Mouse (Mus musculus): ENCODE measurements around the gene Mat2a. TPM values are rescaled to one million over a fixed set of nuclear protein-coding genes. Genes with fewer than 3 reads are reported as not detected.
A peak's percentile ranks its signal among the peaks of the same experiment; 100 is the strongest.

The Mat2a gene
- polyA plus RNA-seq, 2 experiments, result 99.9 to 159 TPM

DNA sequence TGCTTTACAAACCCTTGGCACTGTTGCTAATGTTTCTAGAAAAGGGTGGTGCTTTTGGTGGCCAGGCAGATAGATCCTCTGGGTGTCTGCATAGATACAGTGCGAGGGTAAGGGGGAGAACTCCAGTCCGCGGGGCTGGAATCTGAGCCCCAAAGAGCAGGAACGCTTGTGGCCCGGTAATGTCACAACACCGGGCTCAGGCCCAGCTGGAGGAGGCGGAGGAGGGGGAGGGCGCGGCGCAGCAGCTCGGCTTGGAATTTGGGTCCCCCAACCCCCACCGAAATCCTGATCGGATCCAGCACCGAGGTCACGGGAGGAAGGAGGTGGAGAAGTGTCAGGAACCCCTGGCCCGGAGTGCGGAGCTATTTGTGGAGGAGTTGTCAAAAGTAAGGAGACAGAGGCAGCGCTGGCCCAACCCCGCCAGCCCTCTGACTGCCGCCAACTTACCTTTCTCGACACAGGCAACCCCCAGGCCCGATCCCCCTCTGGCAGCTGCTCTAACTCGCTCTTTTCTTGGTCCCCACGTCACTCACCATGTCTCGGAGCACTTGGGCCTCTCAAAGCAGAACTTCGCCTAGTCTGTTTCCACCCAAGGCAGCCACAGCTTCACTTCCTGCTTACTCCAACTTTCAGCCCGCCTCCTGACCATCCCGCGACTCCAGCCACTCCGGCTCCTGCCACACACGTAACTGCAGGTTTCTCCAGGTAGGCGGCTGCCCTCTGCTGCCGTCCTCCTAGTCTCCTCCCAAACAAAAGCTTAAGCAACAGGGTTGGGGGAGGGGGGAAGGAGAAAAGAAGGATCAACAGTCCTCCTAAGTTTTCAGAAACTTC, 49.2 kb downstream of the Mat2a start, which contains the start of gene Vamp8:
Vamp8 (minus strand) TSS at position 763 of the 831 bp plus-strand sequence.
- no peaks in the 10 kb centered on the region for H3K27me3 ChIP-seq (ENCODE audit: control insufficient read depth, insufficient read depth, low read length)
- TF ChIP-seq EP300 (IDR thresholded peaks at IDR 0.05; ENCODE audit: low read depth) (no peak), CTCF (IDR thresholded peaks at IDR 0.05; ENCODE audit: low read depth) (peak; percentile 66)
- peak within 1 kb of the TSS; percentile 79 for H3K4me2 ChIP-seq (ENCODE audit: low read depth)
- H3K9ac ChIP-seq (replicated peaks), result peak within 1 kb of the TSS; percentile 99
- under 1% methylated on average over 33 of the region's 33 CpGs for WGBS (ENCODE audit: insufficient replicate concordance)
- DNase-seq (ENCODE audit: low read depth in 3 of 3, low spot score in 3 of 3), result peak in 2 of 3 experiments; percentile 58 to 72
- peak within 1 kb of the TSS; percentile 91 to 97 for H3K4me3 ChIP-seq (ENCODE audit: insufficient read depth in 1 of 2, low read depth in 2 of 2, low read length in 2 of 2)
- H3K9me3 ChIP-seq (ENCODE audit: control insufficient read depth, low read length), result no peaks in the 10 kb centered on the region
- H3K4me1 ChIP-seq (replicated peaks; ENCODE audit: control insufficient read depth in 2 of 2, insufficient read depth in 2 of 2, low read length in 1 of 2), result peaks cover 36 to 48% of the 10 kb centered on the region in 2 experiments
- peak; percentile 49 for ATAC-seq (ENCODE audit: insufficient read depth)
- peak within 1 kb of the TSS; percentile 99 for H3K27ac ChIP-seq
- H3K36me3 ChIP-seq (replicated peaks; ENCODE audit: control insufficient read depth, insufficient read depth, low read depth), result peaks cover 26% of the 10 kb centered on the region

DNA sequence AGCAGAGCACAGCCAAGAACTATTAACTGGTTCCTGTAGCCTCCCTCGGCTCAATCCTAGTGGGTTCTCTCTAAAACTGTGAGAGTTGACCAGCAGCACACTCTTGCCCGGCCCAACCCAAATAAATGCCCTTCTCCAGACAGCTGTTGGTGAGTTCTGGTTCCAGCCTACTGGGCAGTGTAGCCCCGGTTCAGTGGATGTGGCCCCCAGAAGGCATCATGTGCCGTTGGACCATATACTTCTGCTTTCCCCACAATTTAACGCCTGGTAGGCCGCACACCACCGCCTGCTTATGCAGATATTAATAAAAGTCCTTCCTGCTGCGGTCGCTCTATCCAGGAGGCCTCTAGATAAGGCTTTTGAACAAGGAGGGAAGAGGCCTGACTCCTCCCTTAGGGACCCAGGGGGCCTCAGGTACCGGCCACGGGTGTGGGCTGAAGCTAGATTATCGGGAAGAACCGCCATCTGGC, 49.9 kb downstream of the Mat2a start:
- peak overlapping the region; percentile 99 for H3K9ac ChIP-seq (replicated peaks)
- DNase-seq (ENCODE audit: low read depth in 3 of 3, low spot score in 3 of 3) (peak; percentile 88 to 90 (median 89)), ATAC-seq (ENCODE audit: insufficient read depth) (peak; percentile 90)
- H3K27ac ChIP-seq, result peak overlapping the region; percentile 99
- H3K27me3 ChIP-seq (ENCODE audit: control insufficient read depth, insufficient read depth, low read length), result no peaks in the 10 kb centered on the region
- H3K9me3 ChIP-seq (ENCODE audit: control insufficient read depth, low read length), result no peaks in the 10 kb centered on the region
- H3K4me3 ChIP-seq (ENCODE audit: insufficient read depth in 1 of 2, low read depth in 2 of 2, low read length in 2 of 2), result peak overlapping the region; percentile 91 to 97
- peak; percentile 16 for TF ChIP-seq CTCF (IDR thresholded peaks at IDR 0.05; ENCODE audit: low read depth)
- TF ChIP-seq EP300 (IDR thresholded peaks at IDR 0.05; ENCODE audit: low read depth), result peak; percentile 94
- H3K36me3 ChIP-seq (replicated peaks; ENCODE audit: control insufficient read depth, insufficient read depth, low read depth), result peaks cover 33% of the 10 kb centered on the region
- WGBS (ENCODE audit: insufficient replicate concordance), result 2% methylated on average over 13 of the region's 13 CpGs
- peak overlapping the region; percentile 79 for H3K4me2 ChIP-seq (ENCODE audit: low read depth)
- H3K4me1 ChIP-seq (replicated peaks; ENCODE audit: control insufficient read depth in 2 of 2, insufficient read depth in 2 of 2, low read length in 1 of 2), result peaks cover 42 to 54% of the 10 kb centered on the region in 2 experiments

DNA sequence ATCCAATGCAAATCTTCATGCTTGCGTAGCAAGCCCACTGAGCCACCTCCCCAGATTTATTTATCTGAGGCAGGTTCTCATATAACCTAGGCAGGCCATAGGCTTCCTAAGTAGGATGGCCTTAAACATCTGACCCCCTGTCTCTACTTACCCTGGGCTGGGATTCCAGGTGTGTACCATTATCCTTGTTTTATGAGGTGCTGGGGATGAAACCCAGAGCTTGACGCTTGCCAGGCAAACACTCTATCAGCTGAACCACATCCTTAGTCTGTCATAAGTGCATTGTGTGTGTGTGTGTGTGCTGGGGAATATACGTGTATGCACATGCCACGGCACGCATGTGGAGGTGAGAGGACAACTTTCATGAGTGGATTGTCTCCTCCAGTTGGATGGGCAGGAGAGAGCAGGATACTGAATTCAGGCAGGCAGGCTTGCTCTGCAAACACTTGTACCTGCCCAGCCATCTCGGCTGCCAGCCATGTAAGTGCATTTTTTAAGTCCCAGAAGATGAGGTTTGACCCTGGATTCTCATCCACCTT, 50.5 kb downstream of the Mat2a start:
- DNase-seq (ENCODE audit: low read depth in 3 of 3, low spot score in 3 of 3) (no peak), ATAC-seq (ENCODE audit: insufficient read depth) (no peak)
- Histone ChIP-seq H3K27me3 (ENCODE audit: control insufficient read depth, insufficient read depth, low read length) (no peaks in the 10 kb centered on the region), H3K4me3 (ENCODE audit: insufficient read depth in 1 of 2, low read depth in 2 of 2, low read length in 2 of 2) (peak overlapping the region; percentile 91 to 97), H3K4me1 (replicated peaks; ENCODE audit: control insufficient read depth in 2 of 2, insufficient read depth in 2 of 2, low read length in 1 of 2) (peaks cover 49 to 58% of the 10 kb centered on the region in 2 experiments), H3K4me2 (ENCODE audit: low read depth) (peak overlapping the region; percentile 79), H3K27ac (peak overlapping the region; percentile 99), H3K9me3 (ENCODE audit: control insufficient read depth, low read length) (no peaks in the 10 kb centered on the region), H3K36me3 (replicated peaks; ENCODE audit: control insufficient read depth, insufficient read depth, low read depth) (peaks cover 33% of the 10 kb centered on the region), H3K9ac (replicated peaks) (peak overlapping the region; percentile 99)
- WGBS (ENCODE audit: insufficient replicate concordance), result 31% methylated on average over 6 of the region's 6 CpGs
- TF ChIP-seq EP300 (IDR thresholded peaks at IDR 0.05; ENCODE audit: low read depth) (no peak), CTCF (IDR thresholded peaks at IDR 0.05; ENCODE audit: low read depth) (no peak)

- no peak for TF ChIP-seq EP300 (IDR thresholded peaks at IDR 0.05; ENCODE audit: low read depth)
- no peak for TF ChIP-seq CTCF (IDR thresholded peaks at IDR 0.05; ENCODE audit: low read depth)
- H3K9me3 ChIP-seq (ENCODE audit: control insufficient read depth, low read length), result no peaks in the 10 kb centered on the region
- peak overlapping the region; percentile 79 for H3K4me2 ChIP-seq (ENCODE audit: low read depth)
- no peak for DNase-seq (ENCODE audit: low read depth in 3 of 3, low spot score in 3 of 3)
- 46% methylated on average over 10 of the region's 10 CpGs for WGBS (ENCODE audit: insufficient replicate concordance)
- peak overlapping the region; percentile 99 for H3K27ac ChIP-seq
- H3K27me3 ChIP-seq (ENCODE audit: control insufficient read depth, insufficient read depth, low read length), result no peaks in the 10 kb centered on the region
- peak overlapping the region; percentile 91 to 97 for H3K4me3 ChIP-seq (ENCODE audit: insufficient read depth in 1 of 2, low read depth in 2 of 2, low read length in 2 of 2)
- peaks cover 53 to 64% of the 10 kb centered on the region in 2 experiments for H3K4me1 ChIP-seq (replicated peaks; ENCODE audit: control insufficient read depth in 2 of 2, insufficient read depth in 2 of 2, low read length in 1 of 2)
- H3K9ac ChIP-seq (replicated peaks), result peak overlapping the region; percentile 99
- no peak for ATAC-seq (ENCODE audit: insufficient read depth)
- peaks cover 33% of the 10 kb centered on the region for H3K36me3 ChIP-seq (replicated peaks; ENCODE audit: control insufficient read depth, insufficient read depth, low read depth)
These were observed 51.1 kb downstream of the Mat2a start for GRCm38 (mm10) chr6:72388266-72388665.

DNA sequence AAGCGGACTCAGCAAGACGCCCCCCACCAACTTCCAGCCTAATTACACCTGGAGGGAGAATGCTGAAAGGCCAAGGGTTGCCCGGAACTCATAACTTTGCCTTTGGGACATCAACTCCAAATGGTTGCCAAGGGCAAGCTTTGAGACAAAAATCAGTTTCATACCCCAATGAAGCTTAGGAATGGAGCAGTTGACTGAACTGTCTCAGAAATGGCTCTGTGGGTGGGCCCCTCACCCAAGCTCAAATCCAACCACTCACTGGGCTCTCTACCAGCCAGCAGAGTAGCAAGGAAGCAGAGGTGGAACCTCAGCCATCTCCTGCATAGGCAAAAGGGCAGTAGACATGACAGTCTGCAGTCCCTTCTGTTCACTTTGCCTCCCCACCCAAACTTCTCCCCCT, 51.5 kb downstream of the Mat2a start:
- Histone ChIP-seq H3K9ac (replicated peaks) (peak overlapping the region; percentile 99), H3K36me3 (replicated peaks; ENCODE audit: control insufficient read depth, insufficient read depth, low read depth) (peaks cover 33% of the 10 kb centered on the region), H3K4me3 (ENCODE audit: insufficient read depth in 1 of 2, low read depth in 2 of 2, low read length in 2 of 2) (peak overlapping the region; percentile 91 to 97), H3K4me1 (replicated peaks; ENCODE audit: control insufficient read depth in 2 of 2, insufficient read depth in 2 of 2, low read length in 1 of 2) (peaks cover 57 to 67% of the 10 kb centered on the region in 2 experiments), H3K27me3 (ENCODE audit: control insufficient read depth, insufficient read depth, low read length) (no peaks in the 10 kb centered on the region), H3K27ac (peak overlapping the region; percentile 99), H3K4me2 (ENCODE audit: low read depth) (peak overlapping the region; percentile 79), H3K9me3 (ENCODE audit: control insufficient read depth, low read length) (no peaks in the 10 kb centered on the region)
- no peak for DNase-seq (ENCODE audit: low read depth in 3 of 3, low spot score in 3 of 3)
- no peak for TF ChIP-seq CTCF (IDR thresholded peaks at IDR 0.05; ENCODE audit: low read depth)
- TF ChIP-seq EP300 (IDR thresholded peaks at IDR 0.05; ENCODE audit: low read depth), result no peak
- no peak for ATAC-seq (ENCODE audit: insufficient read depth)
- WGBS (ENCODE audit: insufficient replicate concordance), result 72% methylated on average over 3 of the region's 3 CpGs

Data from liver, embryonic 14.5 days (tissue).